Mouse (Mus musculus) small intestine, adult 2 months (tissue): ENCODE measurements at regions not wholly inside any gene's neighbourhood (a gene's known extent, or its start where the extent isn't known, plus 50 kb on each side); places are given as distances from the start of the nearest gene placed in this dataset.

ENCODE experiments used
- CTCF ChIP-seq: fragments of 200-500 bp; IDR thresholded peaks from 2 replicates; pipeline ENCODE4 v1.5.1; 2012; ENCODE audit warnings: low read depth, mild to moderate bottlenecking, control low read depth, inconsistent platforms, low read length, moderate library complexity, mixed read lengths; ENCODE audit not compliant: insufficient replicate concordance, insufficient read length; ENCODE audit errors: extremely low read depth
- POLR2A ChIP-seq: fragments of 200-500 bp; IDR thresholded peaks from 2 replicates; pipeline ENCODE4 v1.6.1; 2012; ENCODE audit warnings: low read depth, mild to moderate bottlenecking, control low read depth, inconsistent platforms, low read length, moderate library complexity

DNA sequence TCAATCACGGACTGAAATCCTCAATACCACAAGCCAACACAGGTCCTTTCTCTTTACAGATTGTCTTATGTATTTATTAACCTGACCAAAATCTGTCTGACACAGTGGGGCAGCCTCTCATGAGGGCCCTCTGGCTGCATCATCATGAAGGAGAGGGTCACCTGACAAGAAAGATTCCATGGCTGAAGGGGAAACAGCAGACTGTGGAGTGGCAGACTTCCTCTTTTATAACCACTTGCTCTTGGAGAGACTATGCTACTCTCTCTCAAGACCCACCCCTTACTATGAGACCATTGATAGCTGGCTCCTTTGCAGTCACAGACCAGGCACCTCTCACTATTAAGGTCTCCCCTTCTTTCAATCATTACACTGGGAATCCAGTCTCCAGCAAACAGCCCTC lies 133.1 kb downstream of the Rap2a start:
- no peak for TF ChIP-seq POLR2A
- TF ChIP-seq CTCF, result no peak
